Mouse (Mus musculus): ENCODE data around the gene Atp1a2. TPM values are rescaled to one million over a fixed set of nuclear protein-coding genes. Genes with fewer than 3 reads are reported as not detected.

Gene Atp1a2
- total RNA-seq (2015): 0.02 TPM in 1 of 2 replicates, not detected in the other
- not detected in 2 replicates for total RNA-seq (2017)

DNA sequence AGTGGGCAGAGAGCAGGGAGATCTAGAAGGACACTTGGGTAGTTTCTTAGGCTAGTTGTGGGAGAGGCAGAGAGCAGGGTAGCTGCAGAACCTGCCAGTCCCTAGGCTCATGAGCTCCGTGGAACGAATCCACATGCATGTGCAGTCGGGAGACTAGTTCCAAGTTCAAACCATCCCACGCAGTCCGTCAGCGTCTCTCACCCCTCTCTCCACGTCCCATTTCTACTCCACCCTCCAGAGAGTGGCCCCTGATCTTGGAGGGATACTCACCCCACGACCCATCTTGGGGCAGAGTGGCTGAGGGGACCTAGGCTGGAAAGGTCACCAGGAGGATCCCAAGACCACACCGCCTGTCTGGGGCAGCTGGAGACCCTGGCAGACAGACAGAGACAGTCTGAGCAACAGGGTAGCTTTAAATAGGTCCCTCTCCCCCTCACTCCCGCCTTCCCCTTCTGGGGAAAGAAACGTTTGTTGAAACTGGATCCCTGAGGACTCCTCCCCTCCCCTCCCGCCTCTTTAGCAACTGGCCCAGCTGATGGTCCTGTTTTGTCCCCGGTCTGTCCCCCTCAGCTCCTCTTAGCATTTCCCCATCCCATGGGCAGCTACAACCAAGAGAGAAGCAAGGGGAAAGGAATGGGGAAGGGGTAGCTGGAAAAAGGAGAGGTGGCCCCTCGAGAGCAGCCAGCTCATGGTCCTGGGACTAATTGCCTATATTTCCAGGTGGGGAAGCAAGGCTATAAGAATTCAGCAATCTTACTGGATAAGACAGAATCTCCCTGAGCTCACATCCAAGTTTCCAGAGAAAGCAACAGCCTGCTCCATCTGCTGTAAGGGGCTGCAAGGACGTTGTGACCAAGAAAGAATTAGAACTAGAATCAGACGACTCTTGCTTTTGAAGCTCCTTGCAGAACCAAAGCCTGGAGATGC, at the start of gene Atp1a2:
Atp1a2 (minus strand) TSS at position 454 of the 927 bp plus-strand sequence.
- ATAC-seq (ENCODE audit: poor library complexity, severe bottlenecking): no peak

DNA sequence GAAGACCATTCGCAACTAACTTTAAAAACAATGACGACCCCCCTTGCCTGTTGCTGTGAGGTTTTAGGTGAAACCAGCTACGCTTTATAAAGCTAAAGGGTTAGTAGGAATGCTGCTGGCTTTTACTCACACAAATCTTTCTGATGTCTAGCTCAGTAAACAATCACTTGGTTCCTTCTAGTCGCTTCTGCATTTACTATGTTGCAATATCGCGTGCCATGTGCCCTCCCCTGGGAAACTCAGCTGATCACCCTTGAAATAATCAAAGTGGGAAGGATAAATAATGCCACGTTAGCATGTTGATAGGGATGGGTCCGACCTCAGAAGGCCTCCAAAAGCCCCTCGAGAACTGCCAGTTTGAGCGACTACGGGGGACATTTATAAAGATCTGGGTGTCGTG, 49.5 kb upstream of the Atp1a2 start:
- peak; percentile 64 for ATAC-seq (ENCODE audit: poor library complexity, severe bottlenecking)

GRCm38 (mm10) chr1:172346707-172347106, 48.8 kb upstream of the Atp1a2 start:
- no peak for ATAC-seq (ENCODE audit: poor library complexity, severe bottlenecking)

DNA sequence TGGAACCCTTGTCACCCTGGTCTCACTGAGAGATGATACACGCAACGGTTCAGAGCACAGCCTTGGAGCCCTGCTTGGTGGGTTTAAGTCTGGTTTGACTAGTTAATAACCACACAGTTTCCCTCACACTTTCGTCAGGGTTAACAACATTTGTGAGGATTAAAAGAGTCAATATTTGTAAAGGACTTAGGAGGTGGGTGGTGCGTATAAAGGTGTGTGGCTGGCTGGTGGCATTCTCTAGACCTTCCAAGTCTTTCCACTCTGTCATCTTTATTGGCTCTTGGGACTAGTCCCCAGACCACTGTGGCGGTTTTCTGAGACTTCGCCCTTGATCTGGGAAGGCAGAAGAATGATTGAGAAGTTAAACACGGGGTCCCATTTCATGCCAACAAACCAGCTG, 47.0 kb upstream of the Atp1a2 start:
- no peak for ATAC-seq (ENCODE audit: poor library complexity, severe bottlenecking)

GRCm38 (mm10) chr1:172343914-172344313, 46.0 kb upstream of the Atp1a2 start:
- no peak for ATAC-seq (ENCODE audit: poor library complexity, severe bottlenecking)

DNA sequence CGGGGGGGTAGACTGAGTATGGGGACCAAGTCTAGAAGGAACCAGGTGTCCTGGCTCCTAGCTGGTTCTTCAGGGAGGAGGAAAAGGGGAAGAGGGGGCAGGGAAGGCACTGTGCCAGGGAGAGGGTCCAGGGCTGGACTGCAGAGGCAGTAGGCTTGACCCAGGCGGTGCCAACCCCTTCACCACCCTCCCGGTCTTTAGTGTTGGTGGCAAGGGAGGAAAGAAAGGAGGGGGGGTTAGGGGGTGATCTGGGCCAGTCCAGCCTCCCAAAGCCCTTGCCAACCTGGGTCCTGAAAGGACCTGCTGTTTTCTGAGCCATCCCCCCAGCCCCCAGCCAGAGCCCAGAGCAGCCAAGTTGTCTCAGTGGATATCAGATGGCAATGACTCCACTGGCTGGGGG, 44.9 kb upstream of the Atp1a2 start:
- ATAC-seq (ENCODE audit: poor library complexity, severe bottlenecking): no peak

DNA sequence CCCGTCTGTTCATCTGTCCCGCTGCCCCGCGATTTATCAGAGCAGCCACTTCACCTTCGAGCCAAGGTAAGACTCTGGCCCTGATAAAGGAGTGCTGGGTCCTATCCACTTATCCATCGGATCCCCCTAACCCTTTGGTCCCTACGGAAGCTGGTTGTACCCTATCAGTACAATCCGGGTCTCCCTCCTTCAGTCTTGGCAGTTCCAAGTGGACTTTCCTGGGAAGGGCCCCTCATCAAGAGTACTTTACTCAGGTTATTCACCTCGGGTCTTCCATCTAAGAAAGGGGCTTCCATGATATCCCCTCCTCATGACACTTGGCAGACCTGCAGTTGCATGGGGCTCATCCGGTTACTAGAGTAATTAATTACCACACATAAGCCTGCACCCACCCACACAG, 43.5 kb upstream of the Atp1a2 start:
- ATAC-seq (ENCODE audit: poor library complexity, severe bottlenecking): no peak

- peak; percentile 93 for ATAC-seq (ENCODE audit: poor library complexity, severe bottlenecking)
These were observed 43.0 kb upstream of the Atp1a2 start, which contains the start of gene Kcnj10 for GRCm38 (mm10) chr1:172340729-172341321. TSS of gene Kcnj10 (plus strand) at chr1:172341210.

GRCm38 (mm10) chr1:172337411-172338185, 39.7 kb upstream of the Atp1a2 start:
- ATAC-seq (ENCODE audit: poor library complexity, severe bottlenecking): no peak

DNA sequence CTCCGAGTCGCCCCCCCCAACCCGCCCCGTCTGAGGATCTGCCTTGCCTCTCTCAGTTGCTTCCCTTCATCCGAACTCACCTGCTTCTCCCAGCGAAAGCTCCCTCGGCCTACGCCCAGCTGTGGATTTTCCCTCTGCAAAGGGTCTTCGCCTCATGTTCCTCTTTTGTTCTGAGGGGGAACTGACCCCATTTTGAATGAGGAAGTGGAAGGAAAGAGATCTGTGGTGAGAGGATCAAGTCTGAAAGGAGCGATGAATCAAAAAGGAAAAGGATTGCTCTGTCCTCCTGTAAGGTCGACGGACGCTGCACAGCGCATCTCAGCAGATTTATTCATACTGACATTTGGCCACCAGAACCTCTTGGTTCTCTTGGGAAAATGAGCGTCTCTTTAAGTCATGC, 37.9 kb upstream of the Atp1a2 start:
- ATAC-seq (ENCODE audit: poor library complexity, severe bottlenecking): peak; percentile 68

DNA sequence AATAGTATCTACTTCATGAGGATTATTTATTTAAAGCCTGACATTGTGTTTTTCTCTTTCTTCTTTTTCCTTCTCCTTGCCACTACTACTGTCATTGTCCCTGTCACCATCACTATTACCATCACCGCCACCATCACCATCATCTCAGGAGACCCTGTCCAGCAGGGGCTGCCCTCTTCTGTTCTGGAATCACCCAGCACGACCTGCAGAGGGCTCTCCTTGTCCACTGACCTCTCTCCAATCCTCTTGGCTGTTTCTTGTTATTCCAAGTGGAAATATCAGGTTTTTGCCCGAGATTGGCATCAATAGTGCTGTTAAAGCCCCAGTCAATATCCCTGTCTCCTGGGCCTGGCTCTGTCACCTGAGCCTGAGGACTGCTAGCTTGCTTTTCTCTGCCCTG, 35.6 kb upstream of the Atp1a2 start:
- ATAC-seq (ENCODE audit: poor library complexity, severe bottlenecking): no peak

DNA sequence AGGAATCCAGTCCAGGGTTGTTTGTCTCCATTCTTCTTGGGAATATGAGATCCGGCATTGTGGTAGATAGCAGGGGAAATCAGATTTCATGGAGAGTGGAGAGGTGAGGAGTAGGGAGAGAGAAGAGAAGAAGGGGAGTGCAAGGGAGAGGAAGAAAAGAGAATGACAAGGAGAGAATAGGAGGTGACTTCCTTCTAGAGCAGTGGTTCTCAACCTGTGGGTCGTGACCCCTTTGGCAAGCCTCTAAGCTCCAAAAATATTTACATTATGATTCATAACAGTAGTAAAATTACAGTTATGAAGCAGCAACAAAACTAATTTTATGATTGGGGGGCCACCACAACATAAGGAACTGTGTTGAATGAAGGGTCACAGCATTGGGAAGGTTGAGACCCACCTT, 35.1 kb upstream of the Atp1a2 start:
- ATAC-seq (ENCODE audit: poor library complexity, severe bottlenecking): no peak

DNA sequence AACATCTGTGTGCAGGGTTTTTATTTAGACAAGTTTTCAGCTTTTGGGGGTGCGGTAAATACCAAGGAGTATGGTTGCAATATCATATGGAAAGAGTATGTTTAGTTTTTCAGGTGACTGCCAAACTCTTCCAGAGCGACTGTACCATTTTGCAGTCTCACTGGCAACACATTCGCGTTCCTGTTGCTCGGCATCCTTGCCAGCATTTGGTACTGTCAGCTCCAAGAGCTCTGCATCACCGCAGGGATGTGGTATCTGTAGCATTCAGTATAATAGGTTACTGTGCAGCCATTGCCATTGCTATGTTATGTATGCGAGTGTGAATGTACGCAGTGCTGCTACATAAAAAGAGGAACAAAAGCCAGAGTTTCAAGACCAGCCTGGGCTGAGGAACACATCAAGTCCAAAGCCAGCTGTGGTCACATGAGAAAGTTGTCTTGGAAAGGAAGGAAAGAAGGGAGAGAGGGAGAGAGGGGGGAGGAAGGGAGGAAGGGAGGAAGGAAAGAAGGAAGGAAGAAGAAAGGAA, 33.6 kb upstream of the Atp1a2 start:
- peak; percentile 69 for ATAC-seq (ENCODE audit: poor library complexity, severe bottlenecking)

DNA sequence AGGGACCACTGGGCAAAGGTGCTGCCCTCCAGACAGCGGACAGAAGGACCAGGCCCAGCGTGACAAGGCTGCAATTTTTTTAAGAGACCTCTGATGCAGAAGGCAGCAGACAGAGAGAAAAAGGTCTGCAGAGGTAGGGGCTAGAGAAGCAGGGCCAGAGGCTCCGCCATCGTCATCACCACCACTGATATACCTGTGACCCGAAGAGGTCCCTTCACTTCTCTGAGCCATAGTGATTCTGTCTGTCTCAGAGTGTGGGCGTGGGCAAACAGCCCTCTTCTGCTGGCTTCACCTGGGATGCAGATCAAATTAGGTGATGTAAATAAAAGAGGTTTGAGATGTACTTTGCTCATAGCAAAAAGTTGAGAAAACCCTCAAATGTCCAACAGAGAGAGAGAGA, 31.8 kb upstream of the Atp1a2 start:
- ATAC-seq (ENCODE audit: poor library complexity, severe bottlenecking): no peak

GRCm38 (mm10) chr1:172329131-172329530, 31.3 kb upstream of the Atp1a2 start, which contains the start of gene Kcnj9:
TSS of gene Kcnj9 (minus strand) at chr1:172329318.
- ATAC-seq (ENCODE audit: poor library complexity, severe bottlenecking): no peak

DNA sequence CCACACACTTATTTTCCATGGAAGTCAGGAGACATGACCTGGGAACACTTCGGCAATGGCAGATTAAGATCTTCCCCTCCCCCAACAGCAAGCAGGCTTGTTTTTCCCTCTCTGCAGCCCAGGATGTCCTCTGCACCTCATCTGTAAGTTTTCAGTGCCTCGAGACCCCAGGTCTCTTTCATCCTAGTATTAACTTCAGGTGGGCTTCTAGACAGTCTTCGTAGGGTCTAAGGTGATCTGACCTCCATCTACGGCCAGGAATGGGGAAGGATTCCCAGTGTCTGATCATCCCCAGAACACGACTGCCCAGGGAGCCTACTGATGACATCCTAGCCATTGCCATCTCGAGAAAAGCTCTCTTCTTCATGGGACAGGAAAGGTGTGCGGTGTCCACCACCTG, 30.6 kb upstream of the Atp1a2 start:
- no peak for ATAC-seq (ENCODE audit: poor library complexity, severe bottlenecking)

DNA sequence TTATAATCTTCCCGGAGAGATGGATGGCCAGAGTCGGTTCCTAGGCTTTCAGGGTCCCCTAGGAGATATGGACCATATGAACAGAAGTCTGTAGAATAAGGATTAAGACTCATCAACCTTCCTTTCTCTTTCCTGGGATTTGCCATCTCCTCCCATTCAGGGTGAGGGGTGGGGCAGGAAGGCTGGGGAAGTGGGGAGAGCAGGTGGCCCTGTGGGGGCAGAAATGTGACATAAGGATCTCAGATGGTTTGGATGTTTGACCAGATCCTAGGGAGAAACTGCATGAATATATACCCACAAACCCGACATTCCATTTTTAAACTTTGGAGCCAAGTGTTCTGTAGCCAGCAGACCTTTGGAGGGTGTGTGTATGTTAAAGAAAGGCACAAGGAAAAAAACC, 30.2 kb upstream of the Atp1a2 start:
- no peak for ATAC-seq (ENCODE audit: poor library complexity, severe bottlenecking)

DNA sequence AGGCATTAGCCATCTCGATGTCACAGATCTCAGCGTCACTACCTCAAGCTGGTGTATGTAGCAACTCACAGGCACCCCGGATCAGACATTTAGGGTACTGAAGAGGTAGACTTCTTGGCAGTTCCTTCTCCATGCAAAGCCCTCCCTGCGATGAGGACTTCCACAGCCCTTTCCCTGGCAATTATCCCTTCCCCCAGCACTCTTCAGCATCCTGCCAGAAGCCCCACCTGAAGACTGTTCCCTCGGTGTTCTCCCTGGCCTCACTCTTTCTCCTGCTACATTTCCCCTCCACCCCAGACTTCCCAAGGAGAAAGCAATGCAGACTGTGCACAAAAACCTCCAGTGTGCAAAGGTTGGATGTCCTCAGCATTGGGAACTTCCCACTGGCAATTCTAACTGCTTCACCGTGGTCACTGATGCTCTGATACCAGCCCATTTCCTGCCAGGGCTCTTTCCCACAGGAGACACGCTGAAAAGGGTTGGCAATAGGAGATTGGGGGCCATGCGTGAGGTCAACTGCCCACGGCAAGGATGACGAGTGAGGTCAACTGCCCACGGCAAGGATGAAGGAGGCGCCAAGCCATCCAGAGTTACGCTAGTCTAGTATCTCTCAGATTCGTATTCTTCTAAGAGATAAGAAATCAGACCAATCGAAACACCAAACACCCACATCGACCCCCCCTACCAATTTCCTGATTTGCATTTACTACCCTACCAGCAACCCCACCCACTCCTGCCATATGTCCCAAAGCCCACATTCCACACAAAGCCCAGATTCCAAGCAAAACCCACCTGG, 29.5 kb upstream of the Atp1a2 start:
- no peak for ATAC-seq (ENCODE audit: poor library complexity, severe bottlenecking)

GRCm38 (mm10) chr1:172326684-172327083, 28.8 kb upstream of the Atp1a2 start:
- ATAC-seq (ENCODE audit: poor library complexity, severe bottlenecking): no peak

All from megakaryocyte, adult 5-6 weeks (primary cell).